Mouse (Mus musculus): ENCODE measurements at regions not wholly inside any gene's neighbourhood (a gene's known extent, or its start where the extent isn't known, plus 50 kb on each side); places are given as distances from the start of the nearest gene placed in this dataset.

- WGBS = 79% methylated on average over 3 of the region's 3 CpGs
- Histone ChIP-seq H3K27ac (ENCODE audit: low read depth) (no peak overlapping the region), H3K4me1 (ENCODE audit: control insufficient read depth, insufficient read depth) (no peaks in the 10 kb centered on the region), H3K9ac (replicated peaks; ENCODE audit: low read depth, low read length) (no peak overlapping the region), H3K4me3 (ENCODE audit: low read depth, low read length) (no peak overlapping the region), H3K4me2 (ENCODE audit: low read depth, low read length) (no peak overlapping the region), H3K27me3 (ENCODE audit: control insufficient read depth, insufficient read depth, low read length) (no peaks in the 10 kb centered on the region), H3K9me3 (replicated peaks; ENCODE audit: control insufficient read depth, low read length) (no peaks in the 10 kb centered on the region), H3K36me3 (replicated peaks; ENCODE audit: control insufficient read depth, insufficient read depth, low read length) (no peaks in the 10 kb centered on the region)
- no peak for TF ChIP-seq CTCF (IDR thresholded peaks at IDR 0.05; ENCODE audit: low read depth)
- ATAC-seq (ENCODE audit: insufficient read depth, low read depth) (no peak), DNase-seq (ENCODE audit: low spot score) (no peak)
Measured at GRCm38 (mm10) chr7:138609605-138610004, 212.1 kb upstream of the Tcerg1l start.

GRCm38 (mm10) chr7:138609124-138609523, 211.6 kb upstream of the Tcerg1l start:
- Histone ChIP-seq H3K27ac (ENCODE audit: low read depth) (no peak overlapping the region), H3K9me3 (replicated peaks; ENCODE audit: control insufficient read depth, low read length) (no peaks in the 10 kb centered on the region), H3K36me3 (replicated peaks; ENCODE audit: control insufficient read depth, insufficient read depth, low read length) (no peaks in the 10 kb centered on the region), H3K27me3 (ENCODE audit: control insufficient read depth, insufficient read depth, low read length) (no peaks in the 10 kb centered on the region), H3K9ac (replicated peaks; ENCODE audit: low read depth, low read length) (no peak overlapping the region), H3K4me3 (ENCODE audit: low read depth, low read length) (no peak overlapping the region), H3K4me1 (ENCODE audit: control insufficient read depth, insufficient read depth) (no peaks in the 10 kb centered on the region), H3K4me2 (ENCODE audit: low read depth, low read length) (no peak overlapping the region)
- DNase-seq (ENCODE audit: low spot score) (no peak), ATAC-seq (ENCODE audit: insufficient read depth, low read depth) (no peak)
- TF ChIP-seq EP300 (IDR thresholded peaks at IDR 0.05; ENCODE audit: low read depth) (no peak), CTCF (IDR thresholded peaks at IDR 0.05; ENCODE audit: low read depth) (no peak)
- WGBS = 80% methylated on average over 4 of the region's 4 CpGs

DNA sequence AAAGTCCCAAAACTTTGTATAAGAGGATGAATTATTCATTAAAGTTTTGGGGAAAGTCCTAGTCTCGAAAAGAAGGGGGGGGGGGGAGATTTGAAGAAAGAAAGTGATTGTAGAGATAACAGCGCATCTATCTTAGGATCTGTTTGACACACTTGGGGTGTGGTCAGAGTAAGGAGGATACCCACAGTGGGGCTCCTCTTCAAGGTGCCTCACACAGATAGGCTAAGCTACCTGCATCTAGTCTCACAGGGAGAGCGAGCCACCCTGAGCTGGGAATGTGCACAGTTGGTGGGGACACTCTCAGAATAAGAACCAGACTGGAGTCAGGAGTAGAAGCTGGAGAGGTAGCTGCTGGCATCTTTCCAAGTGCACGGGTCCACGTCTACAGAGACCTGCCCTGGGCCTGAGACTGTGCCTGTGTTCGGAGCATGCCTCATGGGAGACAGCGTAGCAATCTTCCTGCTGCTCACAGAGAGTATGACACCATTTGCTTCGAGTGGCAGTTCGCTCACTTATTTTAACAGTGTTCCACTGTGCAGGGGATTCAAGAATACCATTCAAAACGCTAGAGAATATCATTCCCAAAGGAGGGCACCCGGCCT, 208.9 kb upstream of the Tcerg1l start:
- ATAC-seq (ENCODE audit: insufficient read depth, low read depth) = no peak
- no peak for TF ChIP-seq EP300 (IDR thresholded peaks at IDR 0.05; ENCODE audit: low read depth)
- no peak for TF ChIP-seq CTCF (IDR thresholded peaks at IDR 0.05; ENCODE audit: low read depth)
- WGBS = 57% methylated on average over 11 of the region's 11 CpGs

DNA sequence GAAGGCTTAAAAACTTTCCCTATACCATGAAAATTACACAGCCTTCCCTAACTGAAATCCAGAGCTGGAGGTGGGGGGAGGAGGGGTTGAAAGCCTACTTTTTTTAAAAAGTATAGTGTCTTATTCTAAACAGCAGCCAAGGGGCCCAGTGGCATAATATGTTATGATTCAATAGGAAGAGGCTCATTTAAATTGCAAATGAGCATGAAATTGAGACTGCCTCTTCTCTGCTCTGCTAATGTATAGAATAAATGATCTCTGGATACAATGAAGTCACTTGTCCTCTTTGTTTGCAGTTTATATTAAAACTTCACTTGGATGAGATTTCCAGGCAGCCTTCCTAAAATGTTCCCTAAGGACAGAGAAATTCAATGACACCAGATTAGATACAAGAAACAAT, 208.4 kb upstream of the Tcerg1l start:
- no peak overlapping the region for H3K9ac ChIP-seq (replicated peaks; ENCODE audit: low read depth, low read length)
- H3K9me3 ChIP-seq (replicated peaks; ENCODE audit: control insufficient read depth, low read length) = no peaks in the 10 kb centered on the region
- no peaks in the 10 kb centered on the region for H3K4me1 ChIP-seq (ENCODE audit: control insufficient read depth, insufficient read depth)
- no peaks in the 10 kb centered on the region for H3K36me3 ChIP-seq (replicated peaks; ENCODE audit: control insufficient read depth, insufficient read depth, low read length)
- DNase-seq (ENCODE audit: low spot score) = no peak
- no peak for TF ChIP-seq CTCF (IDR thresholded peaks at IDR 0.05; ENCODE audit: low read depth)
- TF ChIP-seq EP300 (IDR thresholded peaks at IDR 0.05; ENCODE audit: low read depth) = no peak
- ATAC-seq (ENCODE audit: insufficient read depth, low read depth) = no peak
- H3K27me3 ChIP-seq (ENCODE audit: control insufficient read depth, insufficient read depth, low read length) = no peaks in the 10 kb centered on the region
- H3K27ac ChIP-seq (ENCODE audit: low read depth) = no peak overlapping the region
- no peak overlapping the region for H3K4me2 ChIP-seq (ENCODE audit: low read depth, low read length)
- H3K4me3 ChIP-seq (ENCODE audit: low read depth, low read length) = no peak overlapping the region

More for the DNA sequence above, 208.9 kb upstream of the Tcerg1l start:
- DNase-seq (ENCODE audit: low spot score) = no peak
- Histone ChIP-seq H3K27me3 (ENCODE audit: control insufficient read depth, insufficient read depth, low read length) (no peaks in the 10 kb centered on the region), H3K4me3 (ENCODE audit: low read depth, low read length) (no peak overlapping the region), H3K9ac (replicated peaks; ENCODE audit: low read depth, low read length) (no peak overlapping the region), H3K4me1 (ENCODE audit: control insufficient read depth, insufficient read depth) (no peaks in the 10 kb centered on the region), H3K36me3 (replicated peaks; ENCODE audit: control insufficient read depth, insufficient read depth, low read length) (no peaks in the 10 kb centered on the region), H3K4me2 (ENCODE audit: low read depth, low read length) (no peak overlapping the region), H3K27ac (ENCODE audit: low read depth) (no peak overlapping the region), H3K9me3 (replicated peaks; ENCODE audit: control insufficient read depth, low read length) (no peaks in the 10 kb centered on the region)

- 54% methylated on average over 4 of the region's 4 CpGs for WGBS
- Histone ChIP-seq H3K27me3 (ENCODE audit: control insufficient read depth, insufficient read depth, low read length) (no peaks in the 10 kb centered on the region), H3K4me2 (ENCODE audit: low read depth, low read length) (no peak overlapping the region), H3K9me3 (replicated peaks; ENCODE audit: control insufficient read depth, low read length) (no peaks in the 10 kb centered on the region), H3K4me3 (ENCODE audit: low read depth, low read length) (no peak overlapping the region), H3K36me3 (replicated peaks; ENCODE audit: control insufficient read depth, insufficient read depth, low read length) (no peaks in the 10 kb centered on the region), H3K27ac (ENCODE audit: low read depth) (no peak overlapping the region), H3K9ac (replicated peaks; ENCODE audit: low read depth, low read length) (no peak overlapping the region), H3K4me1 (ENCODE audit: control insufficient read depth, insufficient read depth) (no peaks in the 10 kb centered on the region)
- no peak for TF ChIP-seq CTCF (IDR thresholded peaks at IDR 0.05; ENCODE audit: low read depth)
- no peak for TF ChIP-seq EP300 (IDR thresholded peaks at IDR 0.05; ENCODE audit: low read depth)
- no peak for ATAC-seq (ENCODE audit: insufficient read depth, low read depth)
- no peak for DNase-seq (ENCODE audit: low spot score)
Measured at GRCm38 (mm10) chr7:138601749-138602148, 204.2 kb upstream of the Tcerg1l start.

DNA sequence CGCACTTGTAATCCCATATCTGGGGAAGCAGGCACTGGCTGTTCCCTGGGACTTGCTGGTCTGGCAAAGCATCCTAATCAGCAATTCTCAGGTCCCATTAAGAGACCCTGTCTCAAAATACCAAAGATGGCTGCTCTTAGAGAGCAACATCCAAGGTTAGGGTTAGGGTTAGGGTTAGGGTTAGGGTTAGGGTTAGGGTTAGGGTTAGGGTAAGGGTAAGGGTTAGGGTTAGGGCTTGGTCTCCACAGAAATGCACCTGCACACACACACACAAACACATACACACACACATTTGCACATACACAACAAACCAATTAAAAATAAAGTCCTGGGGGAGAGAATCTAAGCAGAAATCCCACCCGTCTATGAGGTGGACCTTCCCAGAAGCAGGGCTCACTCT, 195.8 kb upstream of the Tcerg1l start:
- ATAC-seq (ENCODE audit: insufficient read depth, low read depth) = no peak
- no peak for DNase-seq (ENCODE audit: low spot score)
- H3K9ac ChIP-seq (replicated peaks; ENCODE audit: low read depth, low read length) = no peak overlapping the region
- H3K27ac ChIP-seq (ENCODE audit: low read depth) = no peak overlapping the region
- no peaks in the 10 kb centered on the region for H3K9me3 ChIP-seq (replicated peaks; ENCODE audit: control insufficient read depth, low read length)
- 77% methylated on average over 2 of the region's 2 CpGs for WGBS
- H3K4me3 ChIP-seq (ENCODE audit: low read depth, low read length) = no peak overlapping the region
- no peak overlapping the region for H3K4me2 ChIP-seq (ENCODE audit: low read depth, low read length)
- no peaks in the 10 kb centered on the region for H3K4me1 ChIP-seq (ENCODE audit: control insufficient read depth, insufficient read depth)
- no peak for TF ChIP-seq EP300 (IDR thresholded peaks at IDR 0.05; ENCODE audit: low read depth)
- TF ChIP-seq CTCF (IDR thresholded peaks at IDR 0.05; ENCODE audit: low read depth) = no peak
- H3K27me3 ChIP-seq (ENCODE audit: control insufficient read depth, insufficient read depth, low read length) = no peaks in the 10 kb centered on the region
- H3K36me3 ChIP-seq (replicated peaks; ENCODE audit: control insufficient read depth, insufficient read depth, low read length) = no peaks in the 10 kb centered on the region

All from heart, postnatal 0 days (tissue).